Mouse (Mus musculus) left cerebral cortex, postnatal 25 days (tissue): Measurements from ENCODE around the gene Znhit6. TPM values are rescaled to one million over a fixed set of nuclear protein-coding genes. Genes with fewer than 3 reads are reported as not detected.

ENCODE experiments used
- total RNA-seq, 2 experiments: library from RNA; stranded (reverse); gene quantifications; 2 replicates each; pipeline ENCODE4 v1.2.3; 2021

Gene Znhit6
- total RNA-seq, 2 experiments from 2014 or later, result 15.8 to 16.7 TPM

Other genes starting within 250 kb of the Znhit6 start
- 10 to 100 TPM in 1 of 2 experiments, 1 to 10 TPM in 1; 5.0 to 10.5 TPM for gene Ccn1, start 73.8 kb downstream of the Znhit6 start, total RNA-seq
- 10 to 100 TPM; 63.8 to 65.5 TPM for gene Ddah1, start 182.5 kb downstream of the Znhit6 start, total RNA-seq